Mouse (Mus musculus): ENCODE results near the gene Rbmxl1. TPM values are rescaled to one million over a fixed set of nuclear protein-coding genes. Genes with fewer than 3 reads are reported as not detected.

Rbmxl1 gene
- 59.5 and 64.9 TPM in 2 replicates for polyA plus RNA-seq (2021; fragmentation: Nextera tagmentation)
- long read RNA-seq, experiment 1, transcript Rbmxl1-201 (2 exons, 1,695 nt): minor isoform, 13 of 104 reads
- long read RNA-seq, experiment 1, transcript Rbmxl1-202 (2 exons, 1,622 nt): major isoform, 76 of 104 reads
- long read RNA-seq, experiment 1, partial matches to known transcripts: 0 of 104 reads
- long read RNA-seq, experiment 1, other reads (novel, unspliced or antisense): 15 of 104 reads
- long read RNA-seq, experiment 2, transcript Rbmxl1-202 (2 exons, 1,622 nt): major isoform, 285 of 384 reads
- long read RNA-seq, experiment 2, transcript Rbmxl1-201 (2 exons, 1,695 nt): minor isoform, 71 of 384 reads
- long read RNA-seq, experiment 2, partial matches to known transcripts: 0 of 384 reads
- long read RNA-seq, experiment 2, other reads (novel, unspliced or antisense): 28 of 384 reads

GRCm38 (mm10) chr8:78508719-78509272 lies at the start of gene Rbmxl1:
TSS of gene Rbmxl1 (minus strand) at chr8:78508898.

GRCm38 (mm10) chr8:78509273-78510031 lies 754 bp upstream of the Rbmxl1 start, which contains the start of gene Slc10a7:
TSS of gene Slc10a7 (plus strand) at chr8:78509346.

Other genes with a start within 250 kb of the Rbmxl1 start
- gene Pou4f2, start 72.3 kb downstream of the Rbmxl1 start, polyA plus RNA-seq (2021; fragmentation: Nextera tagmentation): 0.04 TPM in 1 of 2 replicates, not detected in the other
- 2.4 and 2.8 TPM in 2 replicates for gene Slc10a7, start 448 bp upstream of the Rbmxl1 start, polyA plus RNA-seq (2021; fragmentation: Nextera tagmentation)

All from layer of hippocampus, adult 6 months (tissue).